Mouse (Mus musculus) MEL (cell line): ENCODE data around the gene Slfn5. TPM values are rescaled to one million over a fixed set of nuclear protein-coding genes. Genes with fewer than 3 reads are reported as not detected.
"Not testable (repeated sequence)": the region's sequence is repeated elsewhere in the genome, so short reads cannot be mapped to it uniquely, and the experiment has no call there.

ENCODE experiments used
- DNase-seq: peaks from one replicate; pipeline ENCODE4 v3.0.0; 2011; ENCODE audit warnings: low read depth, low spot score
- H3K27ac ChIP-seq: 2 replicates; pipeline ENCODE4 v1.5.1; 2012; ENCODE audit warnings: low read depth, mild to moderate bottlenecking, control low read depth, low read length, moderate library complexity; ENCODE audit not compliant: control insufficient read depth
- H3K27me3 ChIP-seq, 2 experiments: fragments of 150-350 bp in 1 of 2; sonication (generic) in 1 of 2; 2 replicates each; pipeline ENCODE4 v1.6.1; 2012; ENCODE audit warnings: low read length in 2 of 2, mild to moderate bottlenecking in 2 of 2, improper control_type of control experiment in 1 of 2, moderate library complexity in 1 of 2; ENCODE audit not compliant: insufficient read depth in 2 of 2, control insufficient read depth in 1 of 2
- H3K36me3 ChIP-seq, 2 experiments: 2 replicates each; pipeline ENCODE4 v1.6.1; 2012 to 2014; ENCODE audit warnings: low read length in 2 of 2, improper control_type of control experiment in 1 of 2, inconsistent platforms in 1 of 2, mild to moderate bottlenecking in 1 of 2; ENCODE audit not compliant: insufficient read depth in 2 of 2, control insufficient read depth in 1 of 2
- H3K4me1 ChIP-seq, 2 experiments: fragments of 150-350 bp in 1 of 2; sonication (generic) in 1 of 2; 2 replicates each; pipeline ENCODE4 v1.6.1; 2012; ENCODE audit warnings: low read length in 2 of 2, improper control_type of control experiment in 1 of 2, mild to moderate bottlenecking in 1 of 2; ENCODE audit not compliant: insufficient read depth in 2 of 2, control insufficient read depth in 1 of 2
- H3K4me3 ChIP-seq, 2 experiments: fragments of 150-350 bp in 1 of 2; sonication (generic) in 1 of 2; 2 replicates each; pipeline ENCODE4 v1.5.1; 2012; ENCODE audit warnings: low read depth in 2 of 2, low read length in 2 of 2, mild to moderate bottlenecking in 2 of 2, moderate library complexity in 2 of 2, control low read depth in 1 of 2, improper control_type of control experiment in 1 of 2; ENCODE audit not compliant: control insufficient read depth in 1 of 2, insufficient read depth in 1 of 2
- H3K79me2 ChIP-seq: 2 replicates; pipeline ENCODE4 v1.6.1; 2012; ENCODE audit warnings: mild to moderate bottlenecking, low read length, moderate library complexity; ENCODE audit not compliant: control insufficient read depth, poor library complexity, insufficient read depth
- H3K9ac ChIP-seq: 2 replicates; pipeline ENCODE4 v1.6.1; 2012; ENCODE audit warnings: low read depth, mild to moderate bottlenecking, control low read depth, low read length, moderate library complexity; ENCODE audit not compliant: control insufficient read depth, poor library complexity, severe bottlenecking
- H3K9me3 ChIP-seq: fragments of 150-350 bp; sonication (generic); replicated peaks from 2 replicates; pipeline ENCODE4 v1.6.1; 2012; ENCODE audit warnings: mild to moderate bottlenecking, low read length, improper control_type of control experiment, moderate library complexity; ENCODE audit not compliant: insufficient read depth
- BHLHE40 ChIP-seq: IDR thresholded peaks from 2 replicates; pipeline ENCODE4 v1.6.1; 2012; ENCODE audit warnings: low read depth, mild to moderate bottlenecking, inconsistent platforms, low read length, improper control_type of control experiment, borderline replicate concordance
- E2F4 ChIP-seq: IDR thresholded peaks from 2 replicates; pipeline ENCODE4 v1.6.1; 2011; ENCODE audit warnings: low read depth, low read length, improper control_type of control experiment, borderline replicate concordance
- ELF1 ChIP-seq: IDR thresholded peaks from 2 replicates; pipeline ENCODE4 v1.6.1; 2014; ENCODE audit warnings: low read depth, mild to moderate bottlenecking, inconsistent platforms, low read length, improper control_type of control experiment, moderate library complexity
- GABPA ChIP-seq: IDR thresholded peaks from 2 replicates; pipeline ENCODE4 v1.6.1; 2012; ENCODE audit warnings: low read depth, mild to moderate bottlenecking, inconsistent platforms, low read length, improper control_type of control experiment, moderate library complexity
- HCFC1 ChIP-seq: IDR thresholded peaks from 2 replicates; pipeline ENCODE4 v1.6.1; 2012; ENCODE audit warnings: low read depth, mild to moderate bottlenecking, inconsistent platforms, low read length, improper control_type of control experiment, moderate library complexity
- JUND ChIP-seq: IDR thresholded peaks from 2 replicates; pipeline ENCODE4 v1.6.1; 2011; ENCODE audit warnings: low read depth, mild to moderate bottlenecking, improper control_type of control experiment, low read length
- KAT2A ChIP-seq: conservative IDR thresholded peaks from 2 replicates; pipeline ENCODE4 v1.6.1; 2012; ENCODE audit warnings: low read depth, low read length, improper control_type of control experiment, inconsistent platforms
- MAZ ChIP-seq: IDR thresholded peaks from 2 replicates; pipeline ENCODE4 v1.6.1; 2012; ENCODE audit warnings: low read depth, mild to moderate bottlenecking, inconsistent platforms, low read length, improper control_type of control experiment
- MEF2A ChIP-seq: IDR thresholded peaks from 2 replicates; pipeline ENCODE4 v1.6.1; 2014; ENCODE audit warnings: low read depth, mild to moderate bottlenecking, inconsistent platforms, low read length, improper control_type of control experiment; ENCODE audit not compliant: poor library complexity, insufficient replicate concordance, severe bottlenecking; ENCODE audit errors: extremely low read depth
- MYC ChIP-seq: IDR thresholded peaks from 2 replicates; pipeline ENCODE4 v1.6.1; 2011; ENCODE audit warnings: low read depth, mild to moderate bottlenecking, low read length, improper control_type of control experiment, moderate library complexity
- NRF1 ChIP-seq: IDR thresholded peaks from 2 replicates; pipeline ENCODE4 v1.6.1; 2014; ENCODE audit warnings: low read depth, mild to moderate bottlenecking, inconsistent platforms, low read length, improper control_type of control experiment, moderate library complexity; ENCODE audit not compliant: poor library complexity, insufficient read depth, severe bottlenecking
- POLR2AphosphoS2 ChIP-seq: IDR thresholded peaks from 2 replicates; pipeline ENCODE4 v1.6.1; 2011; ENCODE audit warnings: low read length, improper control_type of control experiment
- POLR2AphosphoS5 ChIP-seq: IDR thresholded peaks from 2 replicates; pipeline ENCODE4 v1.6.1; 2012; ENCODE audit warnings: low read depth, borderline replicate concordance, mild to moderate bottlenecking, inconsistent platforms, low read length, moderate library complexity, mixed read lengths
- SIN3A ChIP-seq: IDR thresholded peaks from 2 replicates; pipeline ENCODE4 v1.6.1; 2012; ENCODE audit warnings: low read length, improper control_type of control experiment, inconsistent platforms
- UBTF ChIP-seq: IDR thresholded peaks from 2 replicates; pipeline ENCODE4 v1.6.1; 2012; ENCODE audit warnings: low read depth, mild to moderate bottlenecking, inconsistent platforms, low read length, improper control_type of control experiment, moderate library complexity, borderline replicate concordance; ENCODE audit not compliant: insufficient read depth
- USF1 ChIP-seq: IDR thresholded peaks from 2 replicates; pipeline ENCODE4 v1.6.1; 2014; ENCODE audit warnings: low read depth, mild to moderate bottlenecking, inconsistent platforms, low read length, improper control_type of control experiment, moderate library complexity
- ZKSCAN1 ChIP-seq: IDR thresholded peaks from 2 replicates; pipeline ENCODE4 v1.6.1; 2012; ENCODE audit warnings: low read depth, mild to moderate bottlenecking, inconsistent platforms, low read length, improper control_type of control experiment, moderate library complexity
- ZMIZ1 ChIP-seq: IDR thresholded peaks from 2 replicates; pipeline ENCODE4 v1.6.1; 2012; ENCODE audit warnings: low read depth, mild to moderate bottlenecking, inconsistent platforms, low read length, improper control_type of control experiment, moderate library complexity
- polyA plus RNA-seq, 2 experiments: library from polyadenylated mRNA; stranded (reverse) in 1 of 2; unstranded in 1 of 2; fragments of >175 nt in 1 of 2; fragments of >200 nt in 1 of 2; gene quantifications; 2 replicates each; pipeline versions ENCODE4 v1.2.1 to v1.2.4; 2012; ENCODE audit warnings: low replicate concordance in 2 of 2, low read depth in 1 of 2; ENCODE audit not compliant: insufficient read length in 2 of 2, insufficient read depth in 1 of 2, missing spikeins in 1 of 2
- total RNA-seq: library from RNA; depleted of rRNA; stranded (reverse); fragments of 300-350 nt; gene quantifications from 2 replicates; pipeline ENCODE4 v1.2.3, GENCODE M21; 2012

The Slfn5 gene
- total and polyA plus RNA-seq, 3 experiments, result 0.67 to 3.6 TPM; not detected in 1

- TF ChIP-seq KAT2A, result no peak
- no peak for TF ChIP-seq UBTF
- TF ChIP-seq GABPA, result no peak
- no peak for TF ChIP-seq POLR2AphosphoS2
- no peak for TF ChIP-seq USF1
- no peak for TF ChIP-seq HCFC1
- TF ChIP-seq MEF2A, result no peak
- peaks cover 0 to 2% of the 10 kb centered on the region in 2 experiments; a peak in 1 of 4 replicates for H3K36me3 ChIP-seq
- H3K4me3 ChIP-seq, result no peak overlapping the region
- H3K9ac ChIP-seq, result no peak overlapping the region
- no peaks in the 10 kb centered on the region for H3K79me2 ChIP-seq
- no peaks in the 10 kb centered on the region for H3K9me3 ChIP-seq
- 0 out of 4 replicates have a peak, but pooled peaks cover 0 to 3% of the 10 kb centered on the region in 2 experiments for H3K4me1 ChIP-seq
- no peak for DNase-seq
- peaks cover 0 to 4% of the 10 kb centered on the region in 2 experiments; a peak in 2 of 4 replicates for H3K27me3 ChIP-seq
- no peak overlapping the region for H3K27ac ChIP-seq
Measured at GRCm38 (mm10) chr11:82983193-82983592, 32.0 kb downstream of the Slfn5 start.

- no peak overlapping the region for H3K9ac ChIP-seq
- 0 out of 4 replicates have a peak, but pooled peaks cover 0 to 6% of the 10 kb centered on the region in 2 experiments for H3K4me1 ChIP-seq
- no peak overlapping the region for H3K27ac ChIP-seq
- no peaks in the 10 kb centered on the region for H3K9me3 ChIP-seq
- H3K4me3 ChIP-seq, result no peak overlapping the region
- peaks cover 0 to 3% of the 10 kb centered on the region in 2 experiments; a peak in 2 of 4 replicates for H3K36me3 ChIP-seq
- H3K79me2 ChIP-seq, result no peaks in the 10 kb centered on the region
- no peak for DNase-seq
- no peaks in the 10 kb centered on the region for H3K27me3 ChIP-seq
- TF ChIP-seq ZMIZ1 (no peak), ZKSCAN1 (no peak), SIN3A (no peak), POLR2AphosphoS2 (no peak), BHLHE40 (no peak), GABPA (no peak), JUND (no peak), ELF1 (no peak)
Measured at GRCm38 (mm10) chr11:82987621-82988020, 36.5 kb downstream of the Slfn5 start.

- Histone ChIP-seq H3K4me3 (no peak overlapping the region), H3K9me3 (no peaks in the 10 kb centered on the region), H3K36me3 (peaks cover 0 to 3% of the 10 kb centered on the region in 2 experiments; a peak in 2 of 4 replicates), H3K9ac (no peak overlapping the region)
- no peak for TF ChIP-seq POLR2AphosphoS5
- TF ChIP-seq MYC, result no peak
- no peak for TF ChIP-seq UBTF
- TF ChIP-seq MAZ, result no peak
- TF ChIP-seq NRF1, result no peak
- TF ChIP-seq E2F4, result no peak
- TF ChIP-seq, all 39 proteins: peak for 0
- Histone ChIP-seq H3K79me2 (no peaks in the 10 kb centered on the region), H3K27me3 (no peaks in the 10 kb centered on the region), H3K4me1 (0 out of 4 replicates have a peak, but pooled peaks cover 0 to 6% of the 10 kb centered on the region in 2 experiments), H3K27ac (no peak overlapping the region)
- DNase-seq, result no peak
Measured at GRCm38 (mm10) chr11:82989357-82989756, 38.2 kb downstream of the Slfn5 start.

- 0 out of 2 replicates have a peak overlapping the region, but pooled peaks have one; percentile 6 for H3K27ac ChIP-seq
- not testable (repeated sequence) for H3K36me3 ChIP-seq, H3K27me3 ChIP-seq, H3K79me2 ChIP-seq, H3K9me3 ChIP-seq, H3K4me1 ChIP-seq
- H3K9ac ChIP-seq, result peak overlapping the region; percentile 53
- peak overlapping the region; percentile 72 to 82 for H3K4me3 ChIP-seq
- DNase-seq, result peak; percentile 73
Measured at GRCm38 (mm10) chr11:82990612-82991385, 39.6 kb downstream of the Slfn5 start.
